Mouse (Mus musculus) left cerebral cortex, postnatal 25 days (tissue): ENCODE results near the gene Zfp811. TPM values are rescaled to one million over a fixed set of nuclear protein-coding genes. Genes with fewer than 3 reads are reported as not detected.

Source experiments
- DNase-seq, 2 experiments: peaks; one replicate each; pipeline ENCODE4 v3.0.0; 2022; ENCODE audit warnings: low spot score in 2 of 2, mixed read lengths in 1 of 2
- intact Hi-C: fragments of 180-260 bp; cut with DNase I; formaldehyde crosslinking; loops from one replicate; pipeline ENCODE4 v1.15.1; 2025
- total RNA-seq, 2 experiments: library from RNA; stranded (reverse); gene quantifications; 2 replicates each; pipeline ENCODE4 v1.2.3; 2021

Gene Zfp811
- total RNA-seq, 2 experiments from 2014 or later, result 6.1 to 7.5 TPM

DNA sequence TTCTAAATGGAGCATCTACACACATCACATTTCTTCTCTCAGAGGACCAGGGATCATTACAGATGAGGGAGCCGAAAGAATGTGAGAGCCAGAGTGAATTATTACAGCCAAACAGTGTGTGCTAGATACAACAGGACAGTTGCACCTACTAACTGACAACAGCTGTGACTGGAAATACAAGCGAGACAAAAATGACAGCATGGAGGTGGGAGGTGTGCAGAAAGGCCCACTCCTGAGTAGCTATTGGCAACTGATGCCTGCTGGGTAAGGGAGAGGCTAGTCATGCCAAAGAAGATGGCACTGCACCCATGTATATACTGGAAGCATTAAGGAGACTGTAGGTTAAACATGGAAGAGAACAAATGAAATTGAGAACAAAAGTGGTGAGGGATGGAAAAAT lies 43.3 kb downstream of the Zfp811 start:
- peak in 1 of 2 experiments; percentile 74 for DNase-seq
- intact Hi-C loops, result no loop called here

GRCm38 (mm10) chr17:32757331-32757730 lies 52.4 kb downstream of the Zfp811 start:
- intact Hi-C loops, result no loop called here

GRCm38 (mm10) chr17:32753634-32754033 lies 56.1 kb downstream of the Zfp811 start:
- intact Hi-C loops, result no loop called here

More at GRCm38 (mm10) chr17:32757331-32757730, 52.4 kb downstream of the Zfp811 start:
- DNase-seq, result no peak

DNA sequence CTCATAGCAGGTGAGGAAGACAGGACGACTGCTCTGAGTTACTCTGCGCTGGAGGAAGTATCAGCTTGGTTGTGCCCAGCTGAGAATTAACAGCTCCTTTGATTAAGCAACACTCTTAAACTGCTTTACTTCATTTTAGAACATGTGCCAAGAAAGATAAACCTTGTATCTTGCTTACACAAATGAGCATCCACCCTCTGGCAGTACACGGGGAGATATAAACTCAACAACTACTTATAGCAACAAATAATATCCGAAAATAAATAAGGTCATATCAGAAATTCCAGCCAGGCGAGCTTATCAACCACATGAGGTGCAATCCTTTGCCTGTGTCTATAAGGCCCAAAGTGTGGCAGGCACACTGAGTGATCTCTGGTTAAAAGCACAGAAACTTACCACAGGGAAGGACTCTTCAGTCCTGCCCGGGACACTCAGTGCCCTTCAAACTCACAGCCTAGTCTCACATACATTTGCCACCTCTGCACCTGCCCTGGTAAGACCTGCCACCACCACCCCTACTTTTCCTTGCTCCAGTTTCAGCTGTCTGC lies 56.8 kb downstream of the Zfp811 start:
- intact Hi-C loops, result no loop called here
- no peak for DNase-seq

More at GRCm38 (mm10) chr17:32753634-32754033, 56.1 kb downstream of the Zfp811 start:
- no peak for DNase-seq

DNA sequence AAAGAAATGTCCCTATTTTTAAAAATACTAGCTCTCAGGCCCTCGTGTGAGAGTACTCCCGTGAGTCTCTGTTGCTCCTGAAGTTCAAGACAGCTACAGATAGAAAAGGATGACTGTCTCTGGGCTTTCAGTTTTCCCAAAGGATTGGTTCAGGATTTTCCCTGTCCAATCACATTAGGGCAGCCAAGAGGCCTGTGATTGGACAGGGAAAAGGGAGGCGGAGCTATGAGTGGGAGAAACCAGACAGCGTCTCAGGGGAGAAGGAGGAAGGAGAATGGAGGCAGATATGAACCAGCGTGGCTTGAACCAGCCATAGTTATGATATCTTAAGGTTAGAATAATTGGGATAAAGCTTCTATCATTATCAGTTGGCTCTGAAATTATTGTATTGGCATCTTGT lies 59.1 kb downstream of the Zfp811 start:
- intact Hi-C loops, result no loop called here

More for the DNA sequence above, 59.1 kb downstream of the Zfp811 start:
- DNase-seq, result no peak

Other genes starting within 250 kb of the Zfp811 start
- gene Cyp4f37, start 188.6 kb downstream of the Zfp811 start, total RNA-seq, result not detected
- gene Cyp4f40, start 151.0 kb downstream of the Zfp811 start, total RNA-seq, result not detected
- 10 to 100 TPM; 19.0 to 22.0 TPM for gene Cyp4f15, start 124.3 kb downstream of the Zfp811 start, total RNA-seq
- gene Zfp871, start 21.6 kb downstream of the Zfp811 start, total RNA-seq, result 10 to 100 TPM; 84.8 to 93.7 TPM
- 10 to 100 TPM; 27.0 to 32.1 TPM for gene Zfp799, start 20.3 kb upstream of the Zfp811 start, total RNA-seq
- 1 to 10 TPM; 7.9 to 9.2 TPM for gene Zfp870, start 81.7 kb upstream of the Zfp811 start, total RNA-seq
- 1 to 10 TPM; 6.0 to 6.6 TPM for gene Cyp4f14, start 107.4 kb upstream of the Zfp811 start, total RNA-seq
- gene Cyp4f13, start 137.5 kb upstream of the Zfp811 start, total RNA-seq, result 10 to 100 TPM; 14.8 to 20.8 TPM
- gene Zfp472, start 155.9 kb upstream of the Zfp811 start, total RNA-seq, result 1 to 10 TPM; 4.9 to 6.3 TPM
- gene Zfp952, start 183.2 kb upstream of the Zfp811 start, total RNA-seq, result 10 to 100 TPM; 16.1 to 18.0 TPM
- 10 to 100 TPM; 19.0 to 24.6 TPM for gene Zfp763, start 223.5 kb upstream of the Zfp811 start, total RNA-seq